Mouse (Mus musculus) frontal cortex, postnatal 14 days (tissue): ENCODE data around the gene Tmem40.
A peak's percentile ranks its signal among the peaks of the same experiment; 100 is the strongest.

Experiments used
- DNase-seq, 2 experiments: peaks; one replicate each; pipeline ENCODE4 v3.0.0; 2022; ENCODE audit warnings: low spot score in 2 of 2

Tmem40 gene

GRCm38 (mm10) chr6:115770059-115770670 lies 8.0 kb upstream of the Tmem40 start:
- no peak for DNase-seq

- no peak for DNase-seq
Observed at GRCm38 (mm10) chr6:115768207-115768606, 6.0 kb upstream of the Tmem40 start.

DNA sequence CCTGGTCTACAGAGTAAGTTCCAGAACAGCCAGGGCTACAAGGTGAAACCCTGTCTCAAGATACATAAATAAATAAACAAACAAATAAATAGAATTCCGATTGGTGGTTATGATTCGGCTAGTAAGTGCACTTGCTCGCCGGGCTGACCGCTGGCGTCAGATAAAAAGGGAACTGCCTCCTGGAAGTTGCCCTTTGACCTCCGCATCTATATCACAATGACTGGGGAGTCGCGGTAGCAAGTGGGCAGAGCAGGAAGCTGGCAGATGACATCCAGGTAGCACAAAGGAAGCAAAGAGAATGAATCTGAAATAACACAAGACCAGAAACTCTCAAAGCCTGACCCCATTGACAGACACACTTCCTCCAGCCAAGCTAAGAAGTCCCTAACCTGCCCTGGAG lies 5.1 kb upstream of the Tmem40 start:
- no peak for DNase-seq

GRCm38 (mm10) chr6:115764179-115764578 lies 2.0 kb upstream of the Tmem40 start:
- DNase-seq, result peak; percentile 23 to 32

DNA sequence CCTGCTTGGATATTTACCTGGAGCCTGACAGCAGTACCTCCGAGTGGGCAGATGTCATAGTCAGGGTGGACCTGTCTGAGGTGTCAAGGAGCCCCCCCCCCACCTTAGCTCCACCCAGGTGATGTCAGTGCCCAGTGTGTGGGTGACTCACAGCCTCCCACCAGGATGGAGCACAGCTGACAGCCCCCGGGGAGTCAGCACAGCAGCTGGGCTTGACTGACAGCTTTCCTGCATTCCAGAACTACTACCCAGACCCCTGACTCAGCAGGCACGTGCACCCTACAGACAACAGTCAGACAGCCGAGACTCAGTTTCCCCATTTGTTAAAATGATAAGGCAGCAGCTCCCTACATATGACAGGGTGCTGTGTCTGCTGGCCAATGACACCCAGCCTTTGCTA lies 1.2 kb downstream of the Tmem40 start:
- DNase-seq, result no peak

DNA sequence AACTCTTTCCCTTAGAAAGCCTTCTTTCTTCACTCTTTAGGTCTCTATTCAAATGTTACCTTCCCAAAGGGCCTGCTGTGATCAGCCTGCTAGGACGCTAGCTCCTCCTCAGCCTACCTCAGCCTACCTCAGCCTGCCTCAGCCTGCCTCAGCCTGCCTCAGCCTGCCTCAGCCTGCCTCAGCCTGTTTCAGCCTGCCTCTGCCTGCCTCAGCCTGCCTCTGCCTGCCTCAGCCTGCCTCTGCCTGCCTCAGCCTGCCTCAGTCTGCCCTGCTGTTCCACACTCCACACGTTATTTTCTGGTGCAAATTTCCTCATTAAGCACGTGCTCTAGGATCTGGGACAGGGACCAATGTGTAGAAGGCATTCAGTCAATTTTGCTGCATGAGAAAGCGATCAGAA lies 2.1 kb downstream of the Tmem40 start:
- DNase-seq, result no peak

GRCm38 (mm10) chr6:115759461-115759860 lies 2.7 kb downstream of the Tmem40 start:
- DNase-seq, result no peak

- no peak for DNase-seq
Observed at GRCm38 (mm10) chr6:115758981-115759435, 3.2 kb downstream of the Tmem40 start.

GRCm38 (mm10) chr6:115755536-115755935 lies 6.7 kb downstream of the Tmem40 start:
- DNase-seq, result no peak

GRCm38 (mm10) chr6:115746326-115746725 lies 15.9 kb downstream of the Tmem40 start:
- DNase-seq, result no peak

DNA sequence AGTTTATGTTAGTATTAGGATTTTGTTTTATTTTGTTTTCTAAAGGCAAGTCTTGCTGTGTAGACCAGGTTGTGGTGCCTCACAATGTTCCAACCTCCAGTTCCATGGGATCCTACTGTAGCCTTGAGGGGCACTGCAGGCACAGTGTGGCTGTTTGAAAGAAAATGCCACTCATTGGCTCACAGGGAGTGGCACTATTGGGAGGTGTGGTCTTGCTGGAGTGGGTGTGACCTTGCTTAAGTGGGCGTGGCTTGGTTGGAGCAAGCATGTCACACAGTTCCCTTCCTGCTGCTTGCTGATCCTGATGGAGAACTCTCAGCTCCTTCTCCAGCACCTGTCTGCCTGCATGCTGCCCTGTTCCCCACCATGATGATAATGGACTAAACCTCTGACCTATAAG lies 18.6 kb downstream of the Tmem40 start:
- no peak for DNase-seq

- DNase-seq, result no peak
Observed at GRCm38 (mm10) chr6:115739056-115739455, 23.2 kb downstream of the Tmem40 start.

DNA sequence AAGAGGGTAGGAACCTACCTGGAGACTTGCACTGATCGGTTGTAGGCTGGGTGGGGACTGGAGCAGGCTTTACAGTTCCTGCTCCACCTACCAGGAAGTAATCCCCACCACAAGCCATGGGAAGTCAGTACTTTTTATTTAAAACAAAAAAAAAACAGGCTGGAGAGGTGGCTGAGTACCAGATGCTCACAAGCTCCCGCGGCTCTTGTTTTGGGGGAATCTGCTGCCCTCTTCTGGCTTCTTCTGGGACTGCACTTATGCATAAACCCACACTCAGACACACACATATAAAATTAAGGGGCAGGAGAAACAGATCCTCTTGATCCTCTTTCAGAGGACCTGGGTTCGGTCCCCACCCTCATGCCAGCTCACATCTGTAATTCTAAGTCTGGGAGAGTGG lies 27.3 kb downstream of the Tmem40 start:
- DNase-seq, result peak in 1 of 2 experiments; percentile 27

- DNase-seq, result no peak
Observed at GRCm38 (mm10) chr6:115732341-115732928, 29.8 kb downstream of the Tmem40 start.

- no peak for DNase-seq
Observed at GRCm38 (mm10) chr6:115730560-115731342, 31.5 kb downstream of the Tmem40 start.

- DNase-seq, result no peak
Observed at GRCm38 (mm10) chr6:115727570-115727969, 34.6 kb downstream of the Tmem40 start.

GRCm38 (mm10) chr6:115727108-115727507 lies 35.1 kb downstream of the Tmem40 start:
- peak in 1 of 2 experiments; percentile 12 for DNase-seq

GRCm38 (mm10) chr6:115722246-115722645 lies 40.0 kb downstream of the Tmem40 start:
- DNase-seq, result no peak

DNA sequence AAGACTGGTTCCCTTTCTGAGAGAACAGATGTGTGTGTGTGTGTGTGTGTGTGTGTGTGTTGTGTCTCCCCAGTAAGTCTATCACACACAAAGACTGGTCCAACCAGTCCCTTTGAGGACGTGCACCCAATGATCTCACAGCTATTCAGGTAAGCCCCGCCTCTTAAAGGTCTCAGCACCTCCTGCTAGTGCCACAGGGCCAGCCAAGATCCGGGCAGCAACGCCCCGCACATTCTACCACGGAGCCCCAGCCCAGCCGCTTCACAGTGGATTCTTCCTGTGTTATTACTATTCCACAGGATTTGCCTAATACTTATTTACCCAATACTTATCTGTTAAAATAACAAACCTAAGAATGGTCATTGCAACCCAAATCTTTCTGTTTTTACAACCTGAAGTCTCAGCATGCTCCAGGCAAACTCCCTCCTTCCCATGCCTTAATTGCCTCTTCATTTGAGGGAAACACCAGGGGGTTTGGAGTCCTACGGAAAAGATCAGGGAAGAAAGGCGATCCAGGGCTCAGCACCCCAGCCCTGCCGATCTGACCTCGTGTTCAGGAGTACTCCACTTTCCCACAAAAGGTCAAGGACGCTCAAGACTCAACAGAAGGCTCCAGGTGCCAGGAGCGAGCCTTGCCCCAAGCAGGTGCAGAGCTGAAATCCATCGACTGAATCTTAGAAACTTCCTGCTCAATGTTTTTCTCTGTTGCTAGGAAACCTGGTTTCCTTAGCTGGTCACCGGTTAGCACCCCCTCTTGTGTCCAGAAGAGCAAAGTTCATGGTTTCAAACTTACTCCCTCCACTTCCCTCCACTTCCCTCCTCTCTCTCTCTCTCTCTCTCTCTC lies 44.3 kb downstream of the Tmem40 start:
- no peak for DNase-seq

DNA sequence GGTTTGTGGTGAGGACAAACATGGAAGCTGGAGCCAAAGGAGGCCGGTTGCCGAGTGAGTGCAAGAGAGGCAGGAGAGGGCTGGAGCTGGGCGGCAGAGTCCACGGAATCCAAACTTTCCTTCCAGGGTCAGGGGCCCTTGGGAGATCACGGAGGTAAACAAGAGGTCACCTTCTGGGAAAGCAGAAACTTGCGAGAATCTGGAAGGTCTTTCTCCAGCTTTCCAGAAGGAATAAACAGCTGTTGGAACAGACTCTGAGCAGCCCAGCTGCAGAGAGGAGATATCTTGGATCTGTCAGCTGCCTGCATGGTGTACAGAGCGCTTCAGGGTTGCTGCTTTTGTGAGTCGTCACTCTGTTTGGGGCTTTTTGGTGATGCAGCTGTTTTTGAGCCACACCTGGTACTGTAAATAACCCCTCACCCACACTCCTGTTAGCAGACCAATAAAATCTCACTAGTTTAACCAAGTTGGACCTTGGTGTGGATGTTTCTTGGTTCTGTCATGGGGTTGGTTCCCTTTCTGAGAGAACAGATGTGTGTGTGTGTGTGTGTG lies 45.0 kb downstream of the Tmem40 start:
- DNase-seq, result no peak

- DNase-seq, result no peak
Observed at GRCm38 (mm10) chr6:115711261-115711660, 50.9 kb downstream of the Tmem40 start.

DNA sequence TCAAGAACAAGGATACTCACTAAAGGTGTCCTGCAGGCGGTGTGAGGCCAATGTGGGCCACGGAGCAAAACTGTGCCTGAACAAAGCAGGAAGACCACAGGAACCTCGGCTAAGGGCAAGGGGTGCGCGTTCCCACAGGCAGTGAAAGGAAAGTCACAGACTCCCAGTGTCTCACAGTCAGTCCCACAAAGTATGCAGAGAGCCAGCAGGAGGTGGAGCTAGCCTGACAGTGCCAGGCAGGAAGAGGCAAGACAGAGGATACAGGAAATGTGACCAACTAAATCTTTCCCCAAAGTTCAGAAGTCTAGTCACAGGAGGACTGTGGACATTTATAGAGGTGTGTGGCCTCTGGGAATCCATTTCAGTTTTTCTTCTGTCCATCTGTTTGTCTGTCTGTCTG lies 59.3 kb downstream of the Tmem40 start:
- DNase-seq, result no peak
